Mouse (Mus musculus): ENCODE measurements around the gene Hrh2. TPM values are rescaled to one million over a fixed set of nuclear protein-coding genes. Genes with fewer than 3 reads are reported as not detected.
A peak's percentile ranks its signal among the peaks of the same experiment; 100 is the strongest.

The Hrh2 gene
- total RNA-seq (2015) (6.7 and 7.8 TPM in 2 replicates), total RNA-seq (2017) (2.8 and 4.1 TPM in 2 replicates)

- ATAC-seq (replicated peaks; ENCODE audit: poor library complexity): peak; percentile 38; the same call in 1 of the 2 replicates
Observed at GRCm38 (mm10) chr13:54192021-54192481, at the start of gene Hrh2. Hrh2 (plus strand) TSS chr13:54192129.

- ATAC-seq (replicated peaks; ENCODE audit: poor library complexity): no peak
Observed at GRCm38 (mm10) chr13:54143788-54144187, 48.1 kb upstream of the Hrh2 start.

GRCm38 (mm10) chr13:54144624-54145023, 47.3 kb upstream of the Hrh2 start:
- no peak for ATAC-seq (replicated peaks; ENCODE audit: poor library complexity)

GRCm38 (mm10) chr13:54147328-54147727, 44.6 kb upstream of the Hrh2 start:
- ATAC-seq (replicated peaks; ENCODE audit: poor library complexity): no peak

GRCm38 (mm10) chr13:54152421-54152820, 39.5 kb upstream of the Hrh2 start:
- ATAC-seq (replicated peaks; ENCODE audit: poor library complexity): no peak

- ATAC-seq (replicated peaks; ENCODE audit: poor library complexity): no peak
Observed at GRCm38 (mm10) chr13:54152911-54153310, 39.0 kb upstream of the Hrh2 start.

- ATAC-seq (replicated peaks; ENCODE audit: poor library complexity): peak; percentile 88
Observed at GRCm38 (mm10) chr13:54153672-54154218, 38.2 kb upstream of the Hrh2 start.

- no peak for ATAC-seq (replicated peaks; ENCODE audit: poor library complexity)
Observed at GRCm38 (mm10) chr13:54155822-54156221, 36.1 kb upstream of the Hrh2 start.

- ATAC-seq (replicated peaks; ENCODE audit: poor library complexity): no peak
Observed at GRCm38 (mm10) chr13:54159256-54159655, 32.7 kb upstream of the Hrh2 start.

- ATAC-seq (replicated peaks; ENCODE audit: poor library complexity): no peak
Observed at GRCm38 (mm10) chr13:54159756-54160155, 32.2 kb upstream of the Hrh2 start.

- 0 out of 2 replicates have a peak, but pooled peaks have one; percentile 34 for ATAC-seq (replicated peaks; ENCODE audit: poor library complexity)
Observed at GRCm38 (mm10) chr13:54160546-54160945, 31.4 kb upstream of the Hrh2 start.

- ATAC-seq (replicated peaks; ENCODE audit: poor library complexity): no peak
Observed at GRCm38 (mm10) chr13:54161514-54161913, 30.4 kb upstream of the Hrh2 start.

- no peak for ATAC-seq (replicated peaks; ENCODE audit: poor library complexity)
Observed at GRCm38 (mm10) chr13:54163363-54163762, 28.6 kb upstream of the Hrh2 start.

- ATAC-seq (replicated peaks; ENCODE audit: poor library complexity): no peak
Observed at GRCm38 (mm10) chr13:54164462-54164861, 27.5 kb upstream of the Hrh2 start.

GRCm38 (mm10) chr13:54165066-54165465, 26.9 kb upstream of the Hrh2 start:
- ATAC-seq (replicated peaks; ENCODE audit: poor library complexity): no peak

- no peak for ATAC-seq (replicated peaks; ENCODE audit: poor library complexity)
Observed at GRCm38 (mm10) chr13:54165765-54166164, 26.2 kb upstream of the Hrh2 start.

GRCm38 (mm10) chr13:54167036-54167435, 24.9 kb upstream of the Hrh2 start:
- peak; percentile 83 for ATAC-seq (replicated peaks; ENCODE audit: poor library complexity)

GRCm38 (mm10) chr13:54168675-54169074, 23.3 kb upstream of the Hrh2 start:
- ATAC-seq (replicated peaks; ENCODE audit: poor library complexity): no peak

- no peak for ATAC-seq (replicated peaks; ENCODE audit: poor library complexity)
Observed at GRCm38 (mm10) chr13:54170288-54170687, 21.6 kb upstream of the Hrh2 start.

- no peak for ATAC-seq (replicated peaks; ENCODE audit: poor library complexity)
Observed at GRCm38 (mm10) chr13:54171346-54171745, 20.6 kb upstream of the Hrh2 start.

GRCm38 (mm10) chr13:54171761-54172160, 20.2 kb upstream of the Hrh2 start:
- ATAC-seq (replicated peaks; ENCODE audit: poor library complexity): no peak

- ATAC-seq (replicated peaks; ENCODE audit: poor library complexity): no peak
Observed at GRCm38 (mm10) chr13:54173941-54174340, 18.0 kb upstream of the Hrh2 start.

GRCm38 (mm10) chr13:54174703-54175102, 17.2 kb upstream of the Hrh2 start:
- ATAC-seq (replicated peaks; ENCODE audit: poor library complexity): 0 out of 2 replicates have a peak, but pooled peaks have one; percentile 40
